7 mouse cellular contexts compared by ENCODE assay signal in genomic region chr11:102556031-102556715, GRCm38 (mm10). TPM values are rescaled to one million over a fixed set of nuclear protein-coding genes. Genes with fewer than 3 reads are reported as not detected.
DNase-seq lines count a peak whose midpoint lies in the region; ATAC-seq lines count a peak whose summit lies in the region.

Gpatch8 (minus strand) TSS chr11:102556392.

- H3K4me3 ChIP-seq in intestine, embryonic 16.5 days (ENCODE audit: low read length) = peak within 1 kb of the TSS; percentile 89
- H3K4me3 ChIP-seq in midbrain, embryonic 11.5 days (ENCODE audit: low read depth, low read length) = peak within 1 kb of the TSS; percentile 96

- no peaks in the 10 kb centered on the region for H3K9me3 ChIP-seq in intestine, embryonic 16.5 days (ENCODE audit: control insufficient read depth, low read length)
- H3K9me3 ChIP-seq in midbrain, embryonic 11.5 days (ENCODE audit: control insufficient read depth, low read length) = no peaks in the 10 kb centered on the region

- H3K36me3 ChIP-seq in intestine, embryonic 16.5 days (ENCODE audit: control insufficient read depth, insufficient read depth, low read length) = no peaks in the 10 kb centered on the region
- H3K36me3 ChIP-seq in midbrain, embryonic 11.5 days (ENCODE audit: control insufficient read depth, insufficient read depth, low read length) = no peaks in the 10 kb centered on the region

- intact Hi-C loops in left cerebral cortex, postnatal 36 days (cut with DNase I) = loop anchor here (10.0 kb wide), 1 partner anchor 71 kb away; no protein-coding TSS in a partner anchor

- H3K4me1 ChIP-seq in intestine, embryonic 16.5 days (ENCODE audit: control insufficient read depth, insufficient read depth, low read length) = peaks cover 19% of the 10 kb centered on the region
- H3K4me1 ChIP-seq in midbrain, embryonic 11.5 days (ENCODE audit: control insufficient read depth, insufficient read depth, low read length) = peaks cover 13% of the 10 kb centered on the region

- H3K4me2 ChIP-seq in intestine, embryonic 16.5 days (ENCODE audit: low read depth, low read length) = peak within 1 kb of the TSS; percentile 72
- H3K4me2 ChIP-seq in midbrain, embryonic 11.5 days = peak within 1 kb of the TSS; percentile 83

- WGBS in intestine, embryonic 16.5 days = under 1% methylated on average over 48 of the region's 55 CpGs
- 1% methylated on average over 50 of the region's 55 CpGs for WGBS in midbrain, embryonic 11.5 days

- peak; percentile 92 for ATAC-seq in intestine, embryonic 16.5 days
- ATAC-seq in midbrain, embryonic 11.5 days (ENCODE audit: low FRiP score) = peak; percentile 96

- no peaks in the 10 kb centered on the region for H3K27me3 ChIP-seq in intestine, embryonic 16.5 days (replicated peaks; ENCODE audit: control insufficient read depth, insufficient read depth, low read length)
- no peaks in the 10 kb centered on the region for H3K27me3 ChIP-seq in midbrain, embryonic 11.5 days (ENCODE audit: control insufficient read depth, insufficient read depth, low read length)

- peak within 1 kb of the TSS; percentile 96 for H3K9ac ChIP-seq in intestine, embryonic 16.5 days (ENCODE audit: low read depth, low read length)
- peak within 1 kb of the TSS; percentile 99 for H3K9ac ChIP-seq in midbrain, embryonic 11.5 days (ENCODE audit: low read length)

- DNase-seq in adrenal gland, adult 8-10 months = peak; percentile 96
- peak; percentile 98 for DNase-seq in embryo, embryonic 9.5 days (ENCODE audit: extremely low spot score)
- peak; percentile 93 to 95 for DNase-seq in gastrocnemius, postnatal 4 days (ENCODE audit: low spot score in 2 of 2)
- peak; percentile 93 to 95 for DNase-seq in left cerebral cortex, postnatal 36 days (ENCODE audit: low spot score in 2 of 2)
- DNase-seq in midbrain, embryonic 11.5 days (ENCODE audit: low spot score, missing footprints) = peak; percentile 100
- peak; percentile 99 for DNase-seq in skeletal muscle tissue, adult 2 months (ENCODE audit: low read depth, low spot score)

- H3K27ac ChIP-seq in intestine, embryonic 16.5 days (ENCODE audit: low read length) = peak within 1 kb of the TSS; percentile 87
- peak within 1 kb of the TSS; percentile 96 for H3K27ac ChIP-seq in midbrain, embryonic 11.5 days (ENCODE audit: low read depth, low read length)

RNA-seq across cellular contexts. Expression of gene Gpatch8, which starts in this region (rescaled TPM):
- total RNA-seq in adrenal gland, adult 8-10 months (2022) = 10 to 100 TPM; 29.2 to 48.9 (median 35.7) TPM
- 10 to 100 TPM; 39.5 to 45.7 TPM for total RNA-seq in gastrocnemius, postnatal 4 days (2021)
- 31.7 and 34.5 TPM in 2 replicates for polyA plus RNA-seq in intestine, embryonic 16.5 days (2015; fragmentation: Nextera tagmentation; extraction: Ambion mirVana)
- total RNA-seq in left cerebral cortex, postnatal 36 days (2021) = 10 to 100 TPM; 46.0 to 65.5 TPM
- 42.5 and 43.8 TPM in 2 replicates for polyA plus RNA-seq in midbrain, embryonic 11.5 days (2014; fragmentation: Nextera tagmentation; extraction: Ambion mirVana)

Comparison
In these comparisons a context has a peak if more than half of its experiments do, and no peak if none do; other contexts are left out.
1. Peak in every context shown above with its lines: DNase-seq, ATAC-seq, H3K4me3 ChIP-seq and H3K27ac ChIP-seq.